Mouse (Mus musculus): Measurements from ENCODE around the gene Cd52.
A peak's percentile ranks its signal among the peaks of the same experiment; 100 is the strongest.

The Cd52 gene

DNA sequence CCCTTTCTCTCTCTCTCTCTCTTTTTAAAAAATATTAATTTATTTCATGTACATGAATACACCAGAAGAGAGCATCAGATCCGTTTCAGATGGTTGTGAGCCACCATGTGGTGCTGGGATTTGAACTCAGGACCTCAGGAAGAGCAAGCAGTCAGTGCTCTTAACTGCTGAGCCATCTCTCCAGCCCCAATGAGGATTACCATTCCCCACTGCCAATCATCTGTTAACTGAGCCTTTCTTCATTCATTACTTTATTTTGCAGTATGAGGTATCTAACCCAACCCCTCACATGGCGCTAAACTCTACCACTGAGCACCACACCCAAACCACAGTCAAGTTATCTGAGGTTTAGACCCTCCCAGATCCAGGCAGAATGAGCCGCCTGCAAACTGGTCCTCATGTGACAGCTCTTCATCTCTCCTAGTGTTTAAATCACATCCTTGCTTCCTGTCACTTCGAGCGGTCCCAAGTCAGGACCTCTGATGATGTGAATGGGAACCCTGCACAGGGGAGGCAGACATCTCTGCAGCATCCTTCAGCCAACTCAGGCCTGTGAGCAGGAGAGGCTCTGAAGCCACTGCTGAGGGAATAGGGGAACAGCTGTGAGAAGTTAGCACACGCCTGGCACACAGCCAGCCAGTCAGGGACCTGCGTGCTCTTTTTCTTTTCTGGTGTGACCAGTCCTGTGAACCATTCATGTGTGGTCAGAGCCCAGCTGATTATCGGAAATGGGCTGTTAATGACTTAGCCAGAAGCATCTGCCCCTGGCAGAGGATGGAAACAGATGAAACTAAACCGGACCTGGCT lies 53.4 kb downstream of the Cd52 start:
- no peak for DNase-seq

DNA sequence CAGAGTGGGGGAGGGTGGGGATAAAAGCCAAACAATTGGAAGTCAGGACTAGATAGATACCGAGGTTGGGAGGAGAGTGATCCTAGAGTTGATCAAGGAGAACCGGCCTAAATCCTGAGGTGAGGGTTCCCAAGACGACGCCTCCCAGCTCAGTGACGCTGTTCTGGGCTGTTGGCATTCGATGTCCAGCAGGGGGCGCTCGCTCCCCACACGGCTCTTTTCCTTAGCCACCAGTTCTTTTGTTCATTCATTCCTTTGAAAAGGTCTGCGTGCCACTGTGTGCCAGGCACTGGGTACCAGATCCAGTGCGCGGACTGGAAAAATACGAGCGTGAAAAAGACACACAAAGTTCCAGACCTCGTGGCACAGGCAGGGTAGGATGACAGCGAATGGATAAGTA lies 58.9 kb downstream of the Cd52 start:
- DNase-seq: peak; percentile 88 to 89

All from B cell, adult 2 months (primary cell).